Mouse (Mus musculus): ENCODE results near the gene Atp1b1. TPM values are rescaled to one million over a fixed set of nuclear protein-coding genes. Genes with fewer than 3 reads are reported as not detected.

Atp1b1 gene
- polyA plus RNA-seq (2015; fragmentation: Nextera tagmentation; extraction: Ambion mirVana) = 81.1 and 98.2 TPM in 2 replicates

- Histone ChIP-seq H3K27me3 (peaks cover 51% of the 10 kb centered on the region), H3K9ac (peak within 1 kb of the TSS; percentile 82), H3K36me3 (no peaks in the 10 kb centered on the region), H3K27ac (peak within 1 kb of the TSS; percentile 95), H3K4me3 (peak within 1 kb of the TSS; percentile 72), H3K4me1 (peaks cover 21% of the 10 kb centered on the region), H3K9me3 (no peaks in the 10 kb centered on the region), H3K4me2 (peak within 1 kb of the TSS; percentile 93)
- peak; percentile 88 for ATAC-seq (ENCODE audit: borderline replicate concordance, extremely low read depth, low FRiP score, low TSS enrichment)
- WGBS = 1% methylated on average over 34 of the region's 35 CpGs
These were observed at the start of gene Atp1b1 for GRCm38 (mm10) chr1:164458245-164458613. Gene Atp1b1 (minus strand): TSS chr1:164458355.

DNA sequence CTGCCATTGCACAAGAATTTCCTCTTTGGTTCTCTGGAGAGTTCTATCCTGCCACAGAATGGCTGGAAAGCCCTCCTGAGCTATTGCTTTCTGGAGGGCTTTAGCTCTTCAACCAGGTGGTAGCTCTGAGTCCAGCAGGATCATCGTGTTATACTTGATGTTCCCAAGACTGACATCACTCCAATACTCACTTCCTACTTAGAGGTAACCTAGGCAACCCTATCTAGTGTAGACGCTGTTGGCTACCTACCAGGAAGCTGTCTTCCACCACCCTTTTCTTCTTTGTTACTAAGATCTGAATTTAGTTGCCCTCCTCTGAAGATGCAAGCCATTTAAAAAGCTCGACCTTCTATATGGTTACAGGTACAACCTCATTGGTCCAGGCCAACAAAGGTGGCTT, 46.9 kb upstream of the Atp1b1 start:
- WGBS = 66% methylated on average over 3 of the region's 3 CpGs

DNA sequence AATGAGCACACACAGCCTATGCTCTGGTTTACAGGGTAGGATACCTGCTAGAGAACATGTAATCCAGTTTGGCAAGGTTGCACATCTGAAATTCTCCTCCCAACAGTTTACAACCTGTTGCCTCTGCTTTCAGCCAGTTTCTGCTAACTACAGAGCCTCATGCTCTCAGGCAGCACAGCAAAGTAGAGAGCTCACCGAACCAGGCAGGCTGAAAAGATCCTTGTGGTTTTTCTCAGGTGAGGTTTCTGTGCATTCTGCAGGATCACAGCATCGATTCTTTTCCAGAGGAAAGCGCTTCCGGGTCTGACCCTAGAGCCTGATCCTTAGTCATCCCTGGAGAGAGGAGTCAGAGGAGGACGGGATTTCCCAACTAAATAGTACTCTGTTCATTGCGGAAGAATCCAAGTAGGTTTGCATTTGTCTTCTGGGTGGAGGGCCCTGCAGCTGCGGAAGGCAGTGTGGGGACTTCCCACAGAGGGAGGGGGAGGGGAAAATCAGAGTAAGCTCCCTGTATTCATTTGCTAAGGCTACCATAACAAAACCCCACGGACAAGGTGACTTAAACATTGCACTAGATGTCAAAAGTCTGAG, 45.1 kb upstream of the Atp1b1 start:
- no peak overlapping the region for H3K4me3 ChIP-seq
- H3K27ac ChIP-seq = no peak overlapping the region
- no peaks in the 10 kb centered on the region for H3K27me3 ChIP-seq
- no peaks in the 10 kb centered on the region for H3K4me1 ChIP-seq
- no peak overlapping the region for H3K4me2 ChIP-seq
- H3K9ac ChIP-seq = no peak overlapping the region
- no peaks in the 10 kb centered on the region for H3K9me3 ChIP-seq
- WGBS = 40% methylated on average over 8 of the region's 8 CpGs
- no peaks in the 10 kb centered on the region for H3K36me3 ChIP-seq
- no peak for ATAC-seq (ENCODE audit: borderline replicate concordance, extremely low read depth, low FRiP score, low TSS enrichment)

More for the DNA sequence above, 46.9 kb upstream of the Atp1b1 start:
- no peaks in the 10 kb centered on the region for H3K36me3 ChIP-seq
- no peak overlapping the region for H3K27ac ChIP-seq
- ATAC-seq (ENCODE audit: borderline replicate concordance, extremely low read depth, low FRiP score, low TSS enrichment) = no peak
- no peak overlapping the region for H3K4me3 ChIP-seq
- H3K4me1 ChIP-seq = no peaks in the 10 kb centered on the region
- no peak overlapping the region for H3K9ac ChIP-seq
- H3K9me3 ChIP-seq = no peaks in the 10 kb centered on the region
- no peaks in the 10 kb centered on the region for H3K27me3 ChIP-seq
- no peak overlapping the region for H3K4me2 ChIP-seq

GRCm38 (mm10) chr1:164502231-164502630, 44.1 kb upstream of the Atp1b1 start:
- ATAC-seq (ENCODE audit: borderline replicate concordance, extremely low read depth, low FRiP score, low TSS enrichment) = no peak
- no peak overlapping the region for H3K4me3 ChIP-seq
- H3K36me3 ChIP-seq = no peaks in the 10 kb centered on the region
- H3K4me2 ChIP-seq = no peak overlapping the region
- no peaks in the 10 kb centered on the region for H3K9me3 ChIP-seq
- no peaks in the 10 kb centered on the region for H3K4me1 ChIP-seq
- H3K27me3 ChIP-seq = no peaks in the 10 kb centered on the region
- WGBS = 72% methylated on average over 7 of the region's 7 CpGs
- H3K9ac ChIP-seq = no peak overlapping the region
- no peak overlapping the region for H3K27ac ChIP-seq

DNA sequence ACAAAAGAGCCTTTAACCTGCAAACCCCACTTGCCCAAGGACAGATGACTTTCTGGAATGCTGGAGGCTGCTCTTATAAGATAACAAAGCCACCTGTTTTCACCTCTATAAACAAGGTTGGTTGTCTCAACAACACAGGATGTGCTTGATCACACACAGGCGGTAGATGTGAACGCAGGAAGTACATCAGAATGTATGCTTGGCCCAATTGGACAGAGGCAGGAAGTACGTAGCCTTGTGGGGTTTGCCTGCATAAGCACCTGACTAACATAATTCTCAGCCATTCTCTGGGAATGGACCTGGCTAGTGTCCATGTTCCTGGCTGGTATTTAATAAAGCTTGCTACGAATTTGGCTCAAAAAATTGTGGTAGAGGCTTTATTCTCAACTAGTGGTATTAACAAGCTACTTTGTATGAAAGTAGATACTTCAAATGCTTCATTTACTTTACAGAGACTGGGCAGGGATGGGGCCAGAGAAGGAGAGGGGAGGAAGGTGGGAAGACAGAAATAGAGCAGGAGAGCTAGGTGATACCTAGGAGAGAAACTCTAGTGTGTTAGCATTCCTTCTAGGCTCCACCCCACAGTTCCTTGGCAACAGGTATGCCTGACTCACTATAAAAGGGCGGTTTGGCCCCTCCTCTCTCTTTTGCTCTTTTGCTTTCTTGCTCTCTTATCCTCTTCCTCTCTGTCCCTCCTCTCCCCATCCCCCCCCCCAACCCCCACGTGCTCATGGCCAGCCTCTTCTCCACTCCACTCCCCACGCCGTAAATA, 36.8 kb upstream of the Atp1b1 start:
- 52% methylated on average over 8 of the region's 8 CpGs for WGBS
- H3K27ac ChIP-seq = peak overlapping the region; percentile 64

DNA sequence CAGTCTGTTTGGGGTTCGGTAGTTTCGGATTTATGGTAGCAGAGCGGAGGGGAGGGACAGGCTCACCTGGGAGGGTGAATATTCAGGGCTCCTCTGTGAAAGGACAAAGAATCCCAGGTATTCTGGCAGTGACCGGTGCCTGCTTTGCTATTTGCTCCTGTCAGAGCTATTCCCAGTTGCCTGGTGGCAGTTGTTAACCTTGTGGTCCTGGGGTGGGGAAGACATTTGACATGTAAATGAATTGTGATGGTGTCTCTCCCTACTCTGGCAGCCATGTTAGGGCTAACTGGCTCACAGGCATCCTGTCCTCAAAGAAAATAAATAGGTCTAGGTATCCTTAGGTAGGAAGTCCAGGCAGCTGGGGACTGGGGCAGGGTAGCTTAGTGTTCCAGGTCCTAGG, 36.1 kb upstream of the Atp1b1 start:
- no peaks in the 10 kb centered on the region for H3K36me3 ChIP-seq
- H3K27ac ChIP-seq = peak overlapping the region; percentile 64; the same call in 1 of the 2 replicates
- ATAC-seq (ENCODE audit: borderline replicate concordance, extremely low read depth, low FRiP score, low TSS enrichment) = no peak
- H3K27me3 ChIP-seq = no peaks in the 10 kb centered on the region
- 48% methylated on average over 4 of the region's 4 CpGs for WGBS
- no peak overlapping the region for H3K9ac ChIP-seq
- H3K4me2 ChIP-seq = no peak overlapping the region
- no peak overlapping the region for H3K4me3 ChIP-seq
- no peaks in the 10 kb centered on the region for H3K9me3 ChIP-seq
- peaks cover 6% of the 10 kb centered on the region; the same call in 1 of the 2 replicates for H3K4me1 ChIP-seq

More for the DNA sequence above, 36.8 kb upstream of the Atp1b1 start:
- H3K27me3 ChIP-seq = no peaks in the 10 kb centered on the region
- H3K9me3 ChIP-seq = no peaks in the 10 kb centered on the region
- H3K4me3 ChIP-seq = no peak overlapping the region
- no peak overlapping the region for H3K9ac ChIP-seq
- H3K36me3 ChIP-seq = no peaks in the 10 kb centered on the region
- peaks cover 6% of the 10 kb centered on the region; the same call in 1 of the 2 replicates for H3K4me1 ChIP-seq
- ATAC-seq (ENCODE audit: borderline replicate concordance, extremely low read depth, low FRiP score, low TSS enrichment) = peak; percentile 81
- H3K4me2 ChIP-seq = peak overlapping the region; percentile 18; the same call in 1 of the 2 replicates

GRCm38 (mm10) chr1:164493042-164493705, 35.0 kb upstream of the Atp1b1 start:
- H3K4me3 ChIP-seq = no peak overlapping the region

GRCm38 (mm10) chr1:164492476-164492875, 34.3 kb upstream of the Atp1b1 start:
- no peaks in the 10 kb centered on the region for H3K27me3 ChIP-seq
- 82% methylated on average over 3 of the region's 3 CpGs for WGBS
- H3K4me3 ChIP-seq = no peak overlapping the region
- H3K9me3 ChIP-seq = no peaks in the 10 kb centered on the region
- no peak overlapping the region for H3K4me2 ChIP-seq
- no peak overlapping the region for H3K27ac ChIP-seq
- peaks cover 6% of the 10 kb centered on the region; the same call in 1 of the 2 replicates for H3K4me1 ChIP-seq
- no peak for ATAC-seq (ENCODE audit: borderline replicate concordance, extremely low read depth, low FRiP score, low TSS enrichment)
- H3K36me3 ChIP-seq = no peaks in the 10 kb centered on the region
- H3K9ac ChIP-seq = no peak overlapping the region

More at GRCm38 (mm10) chr1:164493042-164493705, 35.0 kb upstream of the Atp1b1 start:
- no peaks in the 10 kb centered on the region for H3K36me3 ChIP-seq
- H3K27ac ChIP-seq = no peak overlapping the region
- ATAC-seq (ENCODE audit: borderline replicate concordance, extremely low read depth, low FRiP score, low TSS enrichment) = no peak
- H3K4me2 ChIP-seq = no peak overlapping the region
- WGBS = 71% methylated on average over 8 of the region's 8 CpGs
- no peaks in the 10 kb centered on the region for H3K27me3 ChIP-seq
- no peak overlapping the region for H3K9ac ChIP-seq
- H3K4me1 ChIP-seq = peaks cover 6% of the 10 kb centered on the region; the same call in 1 of the 2 replicates
- no peaks in the 10 kb centered on the region for H3K9me3 ChIP-seq

DNA sequence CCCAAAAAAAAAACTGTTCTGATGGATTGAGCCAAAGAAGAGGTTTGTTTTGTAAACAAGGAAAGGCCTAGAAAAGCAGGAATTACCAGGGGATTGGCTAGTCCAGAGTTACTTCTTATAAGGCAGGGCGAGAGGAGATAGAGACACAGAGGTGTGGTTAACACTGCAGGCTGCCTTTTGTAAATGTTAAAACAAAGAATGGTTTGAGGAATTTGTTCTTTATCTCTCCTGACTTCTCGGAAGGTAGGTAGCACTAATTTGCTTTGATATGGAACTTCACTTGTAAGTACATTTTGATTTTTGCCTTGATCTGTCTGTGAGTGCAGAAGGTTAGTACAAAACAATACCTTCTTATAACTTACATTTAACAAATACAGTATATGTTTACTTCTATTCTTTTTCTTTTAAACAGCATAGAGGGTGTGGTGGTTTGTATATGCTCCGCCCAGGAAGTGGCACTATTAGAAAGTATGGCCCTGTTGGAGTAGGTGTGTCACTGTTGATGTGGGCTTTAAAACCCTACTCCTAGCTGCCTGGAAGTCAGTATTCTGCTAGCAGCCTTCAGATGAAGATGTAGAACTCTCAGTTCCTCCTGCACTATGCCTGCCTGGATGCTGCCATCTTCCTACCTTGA, 31.9 kb upstream of the Atp1b1 start:
- no peak for ATAC-seq (ENCODE audit: borderline replicate concordance, extremely low read depth, low FRiP score, low TSS enrichment)
- 71% methylated on average over 3 of the region's 3 CpGs for WGBS
- H3K9me3 ChIP-seq = no peaks in the 10 kb centered on the region
- no peaks in the 10 kb centered on the region for H3K36me3 ChIP-seq
- H3K4me2 ChIP-seq = no peak overlapping the region
- H3K9ac ChIP-seq = no peak overlapping the region
- H3K4me1 ChIP-seq = peaks cover 6% of the 10 kb centered on the region; the same call in 1 of the 2 replicates
- H3K27ac ChIP-seq = no peak overlapping the region
- H3K4me3 ChIP-seq = no peak overlapping the region
- H3K27me3 ChIP-seq = no peaks in the 10 kb centered on the region

DNA sequence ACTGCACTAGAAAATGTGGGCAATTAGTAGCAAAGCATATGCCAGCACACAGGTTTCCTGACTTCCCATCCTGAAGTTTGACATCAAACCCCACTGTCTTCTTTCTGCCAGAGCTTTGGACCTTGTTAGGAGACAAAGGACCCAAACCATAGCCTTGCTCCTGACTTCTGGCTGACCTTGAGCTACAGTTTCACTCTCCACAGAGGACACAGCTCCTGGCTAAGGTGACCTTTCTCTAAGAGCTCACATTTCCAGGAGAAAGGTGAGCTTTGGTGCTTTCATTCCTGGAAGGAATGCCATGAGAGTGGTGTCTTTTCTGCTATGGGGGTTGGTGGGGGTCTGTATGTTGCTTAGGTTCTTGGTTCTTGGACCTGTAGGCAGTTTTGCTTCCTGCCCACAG, 25.6 kb upstream of the Atp1b1 start:
- no peak for ATAC-seq (ENCODE audit: borderline replicate concordance, extremely low read depth, low FRiP score, low TSS enrichment)
- H3K9me3 ChIP-seq = no peaks in the 10 kb centered on the region
- H3K4me2 ChIP-seq = no peak overlapping the region
- H3K9ac ChIP-seq = no peak overlapping the region
- H3K36me3 ChIP-seq = no peaks in the 10 kb centered on the region
- no peak overlapping the region for H3K4me3 ChIP-seq
- H3K4me1 ChIP-seq = no peaks in the 10 kb centered on the region
- H3K27ac ChIP-seq = no peak overlapping the region
- H3K27me3 ChIP-seq = no peaks in the 10 kb centered on the region

DNA sequence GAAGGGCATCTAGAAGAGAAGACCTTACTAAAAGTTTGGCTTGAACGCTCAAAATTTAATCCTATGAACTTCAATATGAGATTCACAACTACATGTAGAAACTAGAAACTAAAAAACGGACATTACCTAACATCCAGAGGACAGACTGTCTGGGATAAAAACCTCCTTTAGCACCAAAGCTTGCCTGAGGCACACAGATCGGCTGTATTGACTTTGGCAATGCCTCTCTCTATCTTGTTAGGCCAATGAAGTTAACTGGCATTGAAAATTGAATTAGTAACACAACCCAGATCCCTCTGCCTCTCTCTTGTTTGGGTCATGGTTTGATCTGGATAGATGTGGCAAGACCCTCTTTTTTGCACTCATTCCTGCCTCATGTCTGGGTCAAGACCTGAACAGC, 24.7 kb upstream of the Atp1b1 start:
- Histone ChIP-seq H3K4me1 (no peaks in the 10 kb centered on the region), H3K36me3 (no peaks in the 10 kb centered on the region), H3K27me3 (no peaks in the 10 kb centered on the region), H3K9me3 (no peaks in the 10 kb centered on the region), H3K4me2 (no peak overlapping the region), H3K27ac (no peak overlapping the region), H3K4me3 (no peak overlapping the region), H3K9ac (no peak overlapping the region)
- WGBS = 79% methylated on average over 3 of the region's 3 CpGs
- ATAC-seq (ENCODE audit: borderline replicate concordance, extremely low read depth, low FRiP score, low TSS enrichment) = no peak
